Mouse (Mus musculus): ENCODE measurements around the gene Rnasek.

- TF ChIP-seq CTCF (IDR thresholded peaks at IDR 0.05; ENCODE audit: borderline replicate concordance, insufficient read depth, low read depth, low read length): no peak
- TF ChIP-seq POLR2A (IDR thresholded peaks at IDR 0.05; ENCODE audit: borderline replicate concordance, insufficient read depth, low read length): no peak
Measured at GRCm38 (mm10) chr11:70280441-70280840, 40.8 kb upstream of the Rnasek start.
